Mouse (Mus musculus): ENCODE data around the gene Anks1b.

Anks1b gene

GRCm38 (mm10) chr10:90974084-90974483 lies 1100.8 kb downstream of the Anks1b start:
- in situ Hi-C loops (cut with MboI; ENCODE audit: unreplicated experiment in 2 of 2): loop anchor here in 1 of 2 experiments (10.0 kb wide), 1 partner anchor 109 kb away; no protein-coding TSS in a partner anchor

DNA sequence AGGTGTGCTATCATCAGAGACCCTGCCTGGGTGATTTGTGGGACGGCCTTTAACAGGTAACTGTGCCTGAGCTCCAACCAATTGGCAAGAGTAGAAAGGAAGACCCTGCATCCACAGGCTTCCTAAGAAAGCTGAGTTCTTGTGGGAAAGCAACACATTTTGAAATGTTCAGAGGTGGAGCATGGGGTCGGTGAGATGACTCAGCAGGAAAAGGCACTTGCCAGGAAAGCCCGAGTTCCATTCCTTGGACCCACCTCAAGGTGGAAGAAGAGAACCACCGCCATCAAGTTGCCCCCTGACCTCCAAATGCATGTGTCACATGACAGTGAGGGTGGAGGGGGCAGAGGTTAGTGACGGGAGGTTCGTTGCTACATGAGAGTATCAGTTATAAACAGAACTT lies 1101.2 kb downstream of the Anks1b start:
- in situ Hi-C loops (cut with MboI; ENCODE audit: unreplicated experiment in 2 of 2): loop anchor here in 1 of 2 experiments (10.0 kb wide), 1 partner anchor 110 kb away; no protein-coding TSS in a partner anchor

GRCm38 (mm10) chr10:90981811-90982210 lies 1108.5 kb downstream of the Anks1b start:
- in situ Hi-C loops (cut with MboI; ENCODE audit: unreplicated experiment in 2 of 2): loop anchor here in 1 of 2 experiments (5.0 kb wide), 1 partner anchor 35 kb away; no protein-coding TSS in a partner anchor

DNA sequence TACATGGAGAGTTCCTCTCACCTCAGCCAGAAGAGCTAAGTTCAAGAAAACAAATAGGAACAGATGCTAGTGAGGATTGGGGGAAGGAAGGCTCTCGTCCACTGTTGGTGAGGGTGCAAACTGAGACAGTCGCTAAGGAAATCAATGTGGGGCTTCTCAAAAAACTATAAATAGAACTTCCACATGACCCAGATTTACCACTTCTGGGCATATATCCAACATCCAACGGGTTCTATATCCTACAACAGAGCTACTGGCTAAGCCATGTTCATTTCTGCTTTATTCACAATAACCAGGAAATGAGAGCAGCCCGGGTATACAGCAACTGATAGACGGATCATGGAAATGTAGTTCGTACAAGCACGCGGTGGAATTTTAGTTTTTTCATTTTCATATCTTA lies 1109.7 kb downstream of the Anks1b start:
- in situ Hi-C loops (cut with MboI; ENCODE audit: unreplicated experiment in 2 of 2): loop anchor here in 1 of 2 experiments (5.0 kb wide), 1 partner anchor 34 kb away; no protein-coding TSS in a partner anchor

DNA sequence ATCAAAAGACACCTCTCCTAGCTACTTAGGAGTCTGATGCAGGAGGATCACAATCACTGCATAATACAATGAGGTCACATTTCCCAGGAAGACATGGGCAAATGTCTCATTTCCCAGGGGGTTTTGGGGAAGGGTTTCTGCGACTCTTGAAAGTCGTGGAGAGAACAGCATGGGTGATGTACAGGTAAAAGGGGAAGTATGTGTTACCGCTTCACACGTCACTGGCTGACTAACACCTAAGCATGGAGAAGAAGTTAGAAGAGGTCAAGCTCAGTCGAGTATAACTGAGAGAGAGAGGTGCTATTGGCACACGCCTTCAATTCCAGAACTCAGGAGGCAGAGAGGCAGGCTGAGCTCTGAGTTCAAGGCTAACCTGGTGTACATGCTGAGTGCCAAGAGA lies 1117.0 kb downstream of the Anks1b start:
- in situ Hi-C loops (cut with MboI; ENCODE audit: unreplicated experiment in 2 of 2): no loop called here

DNA sequence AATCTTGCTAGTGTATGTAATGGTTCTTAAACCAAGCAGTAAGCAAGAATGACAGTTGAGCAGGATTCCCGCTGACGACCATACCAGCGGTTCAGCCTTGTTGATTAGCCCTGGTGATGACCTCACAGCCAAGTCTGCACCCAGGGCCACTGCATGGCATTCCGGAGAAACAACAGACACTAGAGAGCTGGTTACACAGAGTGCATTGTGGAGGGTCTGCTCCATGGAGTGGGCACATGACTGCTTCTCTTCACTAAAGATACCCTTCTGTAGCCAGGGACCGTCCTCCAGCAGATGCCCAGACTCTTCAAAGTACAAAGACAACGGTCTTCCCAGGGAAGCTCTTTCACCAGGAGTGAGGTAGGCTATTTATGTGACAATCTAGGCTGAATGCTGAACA lies 1118.9 kb downstream of the Anks1b start:
- in situ Hi-C loops (cut with MboI; ENCODE audit: unreplicated experiment in 2 of 2): no loop called here

GRCm38 (mm10) chr10:90993869-90994268 lies 1120.6 kb downstream of the Anks1b start:
- in situ Hi-C loops (cut with MboI; ENCODE audit: unreplicated experiment in 2 of 2): no loop called here

- in situ Hi-C loops (cut with MboI; ENCODE audit: unreplicated experiment in 2 of 2): no loop called here
Measured at GRCm38 (mm10) chr10:90999899-91000298, 1126.6 kb downstream of the Anks1b start.

DNA sequence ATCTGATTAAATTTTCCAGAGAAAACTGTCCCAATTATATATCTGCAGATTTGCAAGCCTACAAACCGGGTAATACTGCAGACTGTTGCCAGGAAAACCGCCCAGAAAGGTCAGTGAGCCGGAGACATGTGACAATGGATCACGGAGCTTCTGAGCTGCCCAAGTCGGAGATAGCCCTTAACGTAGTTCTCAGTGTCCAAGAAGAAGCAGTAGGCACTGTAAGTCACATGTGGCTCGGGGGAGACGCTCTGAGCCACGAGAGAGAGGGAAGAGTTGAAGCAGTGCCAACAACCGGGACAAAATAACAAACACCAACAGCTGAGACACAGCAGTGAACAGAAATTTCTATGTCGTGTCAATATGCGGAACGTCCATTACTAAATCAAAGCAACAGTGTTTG lies 1128.1 kb downstream of the Anks1b start:
- in situ Hi-C loops (cut with MboI; ENCODE audit: unreplicated experiment in 2 of 2): no loop called here

- in situ Hi-C loops (cut with MboI; ENCODE audit: unreplicated experiment in 2 of 2): no loop called here
Measured at GRCm38 (mm10) chr10:91005858-91006538, 1132.7 kb downstream of the Anks1b start.
